Mouse (Mus musculus) C2C12 (cell line): Measurements from ENCODE around the gene Satb1.

Experiments used
- CTCF ChIP-seq: IDR thresholded peaks from one replicate; pipeline ENCODE4 v1.5.1; 2011; ENCODE audit not compliant: control insufficient read depth, insufficient read depth, insufficient read length
- MAX ChIP-seq: IDR thresholded peaks from one replicate; pipeline ENCODE4 v1.6.1; 2011; ENCODE audit warnings: mild to moderate bottlenecking, control low read depth

- no peak for TF ChIP-seq MAX
- TF ChIP-seq CTCF = no peak
These were observed 92.0 kb downstream of the Satb1 start for GRCm38 (mm10) chr17:51741126-51741525.
